Mouse (Mus musculus) urinary bladder, postnatal 10 days (tissue): ENCODE data around the gene Gpr35.
"Not testable (repeated sequence)": the region's sequence is repeated elsewhere in the genome, so short reads cannot be mapped to it uniquely, and the experiment has no call there.

ENCODE experiments used
- DNase-seq: peaks from one replicate; pipeline ENCODE4 v3.0.0; 2022; ENCODE audit warnings: low spot score

Gpr35 gene

GRCm38 (mm10) chr1:92933611-92934010, 17.1 kb upstream of the Gpr35 start:
- no peak for DNase-seq

GRCm38 (mm10) chr1:92934182-92934827, 16.4 kb upstream of the Gpr35 start, which contains the start of gene Capn10:
Capn10 (plus strand) TSS chr1:92934376.
- DNase-seq: peak; percentile 57

- DNase-seq: no peak
Observed at GRCm38 (mm10) chr1:92935054-92935962, 15.4 kb upstream of the Gpr35 start.

GRCm38 (mm10) chr1:92935977-92936376, 14.7 kb upstream of the Gpr35 start:
- DNase-seq: no peak

- DNase-seq: no peak
Observed at GRCm38 (mm10) chr1:92936467-92936866, 14.2 kb upstream of the Gpr35 start.

- DNase-seq: no peak
Observed at GRCm38 (mm10) chr1:92937797-92938196, 12.9 kb upstream of the Gpr35 start.

GRCm38 (mm10) chr1:92939746-92940145, 10.9 kb upstream of the Gpr35 start:
- DNase-seq: no peak

- DNase-seq: no peak
Observed at GRCm38 (mm10) chr1:92943219-92943989, 7.3 kb upstream of the Gpr35 start.

GRCm38 (mm10) chr1:92947966-92948365, 2.7 kb upstream of the Gpr35 start:
- DNase-seq: no peak

- DNase-seq: no peak
Observed at GRCm38 (mm10) chr1:92949426-92949825, 1.2 kb upstream of the Gpr35 start.

GRCm38 (mm10) chr1:92953641-92954040, 3.0 kb downstream of the Gpr35 start:
- DNase-seq: no peak

GRCm38 (mm10) chr1:92956571-92957335, 6.1 kb downstream of the Gpr35 start:
- DNase-seq: not testable (repeated sequence)

GRCm38 (mm10) chr1:92958999-92959398, 8.3 kb downstream of the Gpr35 start:
- no peak for DNase-seq

GRCm38 (mm10) chr1:92970791-92971190, 20.1 kb downstream of the Gpr35 start:
- DNase-seq: not testable (repeated sequence)

GRCm38 (mm10) chr1:92971879-92972795, 21.5 kb downstream of the Gpr35 start:
- DNase-seq: no peak

GRCm38 (mm10) chr1:92972854-92973253, 22.2 kb downstream of the Gpr35 start:
- no peak for DNase-seq

- DNase-seq: no peak
Observed at GRCm38 (mm10) chr1:92976141-92976566, 25.5 kb downstream of the Gpr35 start.

- no peak for DNase-seq
Observed at GRCm38 (mm10) chr1:92978645-92979044, 28.0 kb downstream of the Gpr35 start.

GRCm38 (mm10) chr1:92979073-92979602, 28.5 kb downstream of the Gpr35 start:
- no peak for DNase-seq
